Mouse (Mus musculus): ENCODE results near the gene Prkn. TPM values are rescaled to one million over a fixed set of nuclear protein-coding genes. Genes with fewer than 3 reads are reported as not detected.
"Not testable (repeated sequence)": the region's sequence is repeated elsewhere in the genome, so short reads cannot be mapped to it uniquely, and the experiment has no call there.

Prkn gene
- polyA plus RNA-seq, 1 experiment: 3.0 TPM

GRCm38 (mm10) chr17:11161436-11161835 lies 321.3 kb downstream of the Prkn start:
- WGBS: 69% methylated on average over 1 of the region's 1 CpGs
- DNase-seq: no peak
- TF ChIP-seq CTCF (IDR thresholded peaks at IDR 0.05; ENCODE audit: insufficient read depth, low read length): no peak
- no peak for TF ChIP-seq POLR2A (IDR thresholded peaks at IDR 0.05; ENCODE audit: borderline replicate concordance, extremely low read depth, low read depth, low read length)
- H3K4me3 ChIP-seq (replicated peaks; ENCODE audit: extremely low read depth, low read depth, low read length): no peak overlapping the region
- H3K4me1 ChIP-seq (ENCODE audit: control insufficient read depth, insufficient read depth, low read length): no peaks in the 10 kb centered on the region

DNA sequence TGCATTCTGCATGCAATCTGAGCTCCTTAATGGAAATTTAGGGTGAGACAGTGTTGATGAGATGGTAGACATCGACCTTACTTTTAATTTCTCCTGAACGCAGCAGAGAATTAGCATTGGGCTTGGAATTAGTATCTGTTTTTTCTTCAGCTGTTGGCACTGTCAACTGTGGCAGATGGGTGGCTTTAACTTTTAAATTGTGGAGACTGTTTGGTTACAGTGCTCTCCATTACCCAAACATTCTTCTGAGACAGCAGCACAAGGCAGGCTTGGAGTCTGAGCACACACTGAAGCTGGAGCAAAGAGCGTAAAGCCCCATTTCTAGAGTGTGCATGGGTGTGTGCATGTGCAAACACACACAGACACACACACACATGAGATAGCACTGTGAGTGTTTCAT lies 322.6 kb downstream of the Prkn start:
- no peak for DNase-seq
- WGBS: 86% methylated on average over 3 of the region's 3 CpGs
- Histone ChIP-seq H3K4me1 (ENCODE audit: control insufficient read depth, insufficient read depth, low read length) (no peaks in the 10 kb centered on the region), H3K4me3 (replicated peaks; ENCODE audit: extremely low read depth, low read depth, low read length) (no peak overlapping the region)
- TF ChIP-seq CTCF (IDR thresholded peaks at IDR 0.05; ENCODE audit: insufficient read depth, low read length): no peak
- no peak for TF ChIP-seq POLR2A (IDR thresholded peaks at IDR 0.05; ENCODE audit: borderline replicate concordance, extremely low read depth, low read depth, low read length)

- TF ChIP-seq CTCF (IDR thresholded peaks at IDR 0.05; ENCODE audit: insufficient read depth, low read length) (no peak), POLR2A (IDR thresholded peaks at IDR 0.05; ENCODE audit: borderline replicate concordance, extremely low read depth, low read depth, low read length) (no peak)
- no peaks in the 10 kb centered on the region for H3K4me1 ChIP-seq (ENCODE audit: control insufficient read depth, insufficient read depth, low read length)
- no peak for DNase-seq
Observed at GRCm38 (mm10) chr17:11187356-11187755, 347.2 kb downstream of the Prkn start.

DNA sequence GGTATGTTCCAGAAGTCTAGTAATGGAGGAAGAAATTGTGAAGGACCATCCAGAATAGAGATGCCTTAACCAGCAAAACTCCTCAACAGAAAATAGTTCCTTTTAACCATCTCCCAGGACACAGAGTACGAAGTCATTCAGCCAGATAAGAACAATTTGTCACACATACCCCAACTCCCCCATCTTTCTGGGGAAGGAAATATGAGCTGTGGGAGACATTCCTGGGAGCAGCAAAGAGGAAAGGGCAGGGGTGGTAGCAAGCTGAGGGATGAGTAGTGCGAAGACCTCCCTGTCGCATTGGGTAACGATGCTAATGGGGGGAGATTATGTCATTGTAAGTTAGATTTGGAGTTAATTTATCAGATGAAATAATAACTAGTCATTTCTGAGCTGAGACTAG lies 348.3 kb downstream of the Prkn start:
- WGBS: 67% methylated on average over 4 of the region's 4 CpGs
- DNase-seq: no peak
- H3K4me1 ChIP-seq (ENCODE audit: control insufficient read depth, insufficient read depth, low read length): no peaks in the 10 kb centered on the region
- no peak for TF ChIP-seq CTCF (IDR thresholded peaks at IDR 0.05; ENCODE audit: insufficient read depth, low read length)
- TF ChIP-seq POLR2A (IDR thresholded peaks at IDR 0.05; ENCODE audit: borderline replicate concordance, extremely low read depth, low read depth, low read length): no peak
- H3K4me3 ChIP-seq (replicated peaks; ENCODE audit: extremely low read depth, low read depth, low read length): no peak overlapping the region

More at GRCm38 (mm10) chr17:11187356-11187755, 347.2 kb downstream of the Prkn start:
- H3K4me3 ChIP-seq (replicated peaks; ENCODE audit: extremely low read depth, low read depth, low read length): no peak overlapping the region

DNA sequence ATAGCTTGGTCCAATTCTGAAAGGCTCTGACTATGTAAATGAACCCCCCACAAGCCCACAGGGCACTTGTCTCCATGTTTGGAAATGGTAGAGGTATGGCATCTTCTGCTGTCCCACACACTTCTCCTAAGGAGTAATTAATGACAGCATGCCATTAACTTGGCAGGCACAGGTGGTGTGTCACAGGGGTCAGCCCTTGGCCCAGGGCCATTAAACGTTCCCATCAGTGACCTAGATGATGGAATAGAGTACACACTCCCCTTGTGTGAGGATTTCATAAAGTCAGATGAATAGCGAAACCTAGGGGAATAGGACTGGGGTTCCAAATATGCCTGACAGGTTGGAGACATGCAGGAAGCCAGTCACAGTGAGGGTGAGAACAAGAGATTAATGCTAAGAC lies 350.1 kb downstream of the Prkn start:
- DNase-seq: no peak
- WGBS: 62% methylated on average over 2 of the region's 2 CpGs
- TF ChIP-seq CTCF (IDR thresholded peaks at IDR 0.05; ENCODE audit: insufficient read depth, low read length) (no peak), POLR2A (IDR thresholded peaks at IDR 0.05; ENCODE audit: borderline replicate concordance, extremely low read depth, low read depth, low read length) (no peak)
- H3K4me3 ChIP-seq (replicated peaks; ENCODE audit: extremely low read depth, low read depth, low read length): no peak overlapping the region
- H3K4me1 ChIP-seq (ENCODE audit: control insufficient read depth, insufficient read depth, low read length): no peaks in the 10 kb centered on the region

GRCm38 (mm10) chr17:11198134-11198533 lies 357.9 kb downstream of the Prkn start:
- TF ChIP-seq CTCF (IDR thresholded peaks at IDR 0.05; ENCODE audit: insufficient read depth, low read length) (no peak), POLR2A (IDR thresholded peaks at IDR 0.05; ENCODE audit: borderline replicate concordance, extremely low read depth, low read depth, low read length) (no peak)
- Histone ChIP-seq H3K4me3 (replicated peaks; ENCODE audit: extremely low read depth, low read depth, low read length) (no peak overlapping the region), H3K4me1 (ENCODE audit: control insufficient read depth, insufficient read depth, low read length) (no peaks in the 10 kb centered on the region)
- DNase-seq: no peak
- 62% methylated on average over 2 of the region's 2 CpGs for WGBS

DNA sequence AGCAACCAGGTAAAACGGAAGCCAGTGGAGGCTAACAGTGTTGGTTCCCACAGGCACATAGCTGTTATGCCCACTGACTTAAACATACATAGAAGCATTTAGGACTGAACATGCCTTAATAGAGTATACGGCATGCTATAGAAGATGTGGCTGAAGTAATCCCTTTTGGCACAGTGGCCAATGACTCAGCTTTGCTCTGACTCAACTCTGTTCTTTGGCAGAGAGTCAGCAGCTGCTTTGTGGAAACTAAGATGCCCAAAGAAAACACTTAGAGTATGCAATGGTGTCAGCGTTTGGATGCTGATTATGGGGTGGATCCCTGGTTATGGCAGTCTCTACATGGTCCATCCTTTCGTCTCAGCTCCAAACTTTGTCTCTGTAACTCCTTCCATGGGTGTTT lies 368.9 kb downstream of the Prkn start:
- not testable (repeated sequence) for DNase-seq; H3K4me3 ChIP-seq (replicated peaks; ENCODE audit: extremely low read depth, low read depth, low read length); H3K4me1 ChIP-seq (ENCODE audit: control insufficient read depth, insufficient read depth, low read length)
- 69% methylated on average over 4 of the region's 4 CpGs for WGBS

DNA sequence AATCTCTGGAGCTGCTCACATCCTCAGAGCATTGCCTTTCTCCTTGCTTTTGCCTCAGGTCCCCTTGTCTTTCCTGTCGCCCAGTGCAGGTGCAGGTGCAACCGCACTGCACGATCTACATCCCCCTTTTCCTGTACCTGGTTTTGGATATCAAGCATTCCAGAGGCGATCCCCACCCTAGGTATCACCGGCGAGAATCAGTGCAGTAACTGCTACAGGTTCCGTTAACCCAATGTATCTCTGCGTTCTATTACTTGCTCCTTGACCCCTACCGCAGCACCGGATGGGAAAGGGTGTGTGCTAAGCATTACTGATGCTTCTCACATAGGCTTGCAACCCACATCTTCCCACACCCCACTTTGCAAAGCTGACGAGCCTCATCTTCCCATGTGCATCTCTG lies 370.8 kb downstream of the Prkn start:
- 85% methylated on average over 11 of the region's 11 CpGs for WGBS
- DNase-seq: no peak
- Histone ChIP-seq H3K4me1 (ENCODE audit: control insufficient read depth, insufficient read depth, low read length) (no peaks in the 10 kb centered on the region), H3K4me3 (replicated peaks; ENCODE audit: extremely low read depth, low read depth, low read length) (no peak overlapping the region)
- TF ChIP-seq CTCF (IDR thresholded peaks at IDR 0.05; ENCODE audit: insufficient read depth, low read length) (no peak), POLR2A (IDR thresholded peaks at IDR 0.05; ENCODE audit: borderline replicate concordance, extremely low read depth, low read depth, low read length) (no peak)

GRCm38 (mm10) chr17:11211591-11211990 lies 371.4 kb downstream of the Prkn start:
- Histone ChIP-seq H3K4me1 (ENCODE audit: control insufficient read depth, insufficient read depth, low read length) (no peaks in the 10 kb centered on the region), H3K4me3 (replicated peaks; ENCODE audit: extremely low read depth, low read depth, low read length) (no peak overlapping the region)
- 66% methylated on average over 4 of the region's 4 CpGs for WGBS
- DNase-seq: no peak
- no peak for TF ChIP-seq POLR2A (IDR thresholded peaks at IDR 0.05; ENCODE audit: borderline replicate concordance, extremely low read depth, low read depth, low read length)
- no peak for TF ChIP-seq CTCF (IDR thresholded peaks at IDR 0.05; ENCODE audit: insufficient read depth, low read length)

- no peak overlapping the region for H3K4me3 ChIP-seq (replicated peaks; ENCODE audit: extremely low read depth, low read depth, low read length)
- TF ChIP-seq POLR2A (IDR thresholded peaks at IDR 0.05; ENCODE audit: borderline replicate concordance, extremely low read depth, low read depth, low read length): no peak
- no peak for TF ChIP-seq CTCF (IDR thresholded peaks at IDR 0.05; ENCODE audit: insufficient read depth, low read length)
- 80% methylated on average over 3 of the region's 3 CpGs for WGBS
- no peak for DNase-seq
- no peaks in the 10 kb centered on the region for H3K4me1 ChIP-seq (ENCODE audit: control insufficient read depth, insufficient read depth, low read length)
Observed at GRCm38 (mm10) chr17:11213689-11214088, 373.5 kb downstream of the Prkn start.

- 64% methylated on average over 4 of the region's 4 CpGs for WGBS
- Histone ChIP-seq H3K4me1 (ENCODE audit: control insufficient read depth, insufficient read depth, low read length) (no peaks in the 10 kb centered on the region), H3K4me3 (replicated peaks; ENCODE audit: extremely low read depth, low read depth, low read length) (no peak overlapping the region)
- no peak for DNase-seq
- TF ChIP-seq POLR2A (IDR thresholded peaks at IDR 0.05; ENCODE audit: borderline replicate concordance, extremely low read depth, low read depth, low read length) (no peak), CTCF (IDR thresholded peaks at IDR 0.05; ENCODE audit: insufficient read depth, low read length) (no peak)
Observed at GRCm38 (mm10) chr17:11229011-11229410, 388.8 kb downstream of the Prkn start.

All from lung, adult 2 months (tissue).